Mouse (Mus musculus) liver, embryonic 14.5 days (tissue): Measurements from ENCODE around the gene Gatb. TPM values are rescaled to one million over a fixed set of nuclear protein-coding genes. Genes with fewer than 3 reads are reported as not detected.
A peak's percentile ranks its signal among the peaks of the same experiment; 100 is the strongest.

Experiments
- ATAC-seq: fragments of 200-750 bp; cut with Nextera tagmentation; 2 replicates; pipeline ENCODE4 v1.8.0; 2017; ENCODE audit warnings: moderate number of reproducible peaks, mild to moderate bottlenecking, moderate library complexity; ENCODE audit not compliant: insufficient read depth
- DNase-seq, 3 experiments: peaks; one replicate each; pipeline ENCODE4 v3.0.0-alpha.2; 2012 to 2013; ENCODE audit warnings: low read depth in 3 of 3, low spot score in 3 of 3
- H3K27ac ChIP-seq: fragments of 300-500 bp; sonication (generic); 2 replicates; pipeline ENCODE4 v1.5.1; 2014; ENCODE audit warnings: moderate library complexity, mild to moderate bottlenecking, control low read depth, inconsistent platforms
- H3K27me3 ChIP-seq: fragments of 300-500 bp; sonication (generic); 2 replicates; pipeline ENCODE4 v1.6.1; 2014; ENCODE audit warnings: mild to moderate bottlenecking, low read length, moderate library complexity; ENCODE audit not compliant: control insufficient read depth, insufficient read depth
- H3K36me3 ChIP-seq: fragments of 300-500 bp; sonication (generic); replicated peaks from 2 replicates; pipeline ENCODE4 v1.6.1; 2014; ENCODE audit warnings: low read depth; ENCODE audit not compliant: control insufficient read depth, insufficient read depth
- H3K4me1 ChIP-seq, 2 experiments: fragments of 200-500 bp in 1 of 2; fragments of 300-500 bp in 1 of 2; sonication (generic) in 1 of 2; replicated peaks; 2 replicates each; pipeline ENCODE4 v1.6.1; 2012 to 2014; ENCODE audit warnings: antibody characterized with exemption in 1 of 2, inconsistent platforms in 1 of 2, low read length in 1 of 2; ENCODE audit not compliant: control insufficient read depth in 2 of 2, insufficient read depth in 2 of 2
- H3K4me2 ChIP-seq: fragments of 300-500 bp; sonication (generic); 2 replicates; pipeline ENCODE4 v1.6.1; 2014; ENCODE audit warnings: low read depth, mild to moderate bottlenecking, control low read depth, moderate library complexity
- H3K4me3 ChIP-seq, 2 experiments: fragments of 200-500 bp in 1 of 2; fragments of 300-500 bp in 1 of 2; sonication (generic) in 1 of 2; 2 replicates each; pipeline ENCODE4 v1.5.1; 2012 to 2014; ENCODE audit warnings: low read depth in 2 of 2, low read length in 2 of 2, mild to moderate bottlenecking in 2 of 2, control low read depth in 1 of 2, inconsistent platforms in 1 of 2, moderate library complexity in 1 of 2; ENCODE audit not compliant: insufficient read depth in 1 of 2
- H3K9ac ChIP-seq: fragments of 300-500 bp; sonication (generic); replicated peaks from 2 replicates; pipeline ENCODE4 v1.6.1; 2014; ENCODE audit warnings: mild to moderate bottlenecking, control low read depth, moderate library complexity
- H3K9me3 ChIP-seq: fragments of 300-500 bp; sonication (generic); 2 replicates; pipeline ENCODE4 v1.6.1; 2016; ENCODE audit warnings: low read length, mixed read lengths; ENCODE audit not compliant: control insufficient read depth
- CTCF ChIP-seq: IDR thresholded peaks from 2 replicates; pipeline ENCODE4 v1.5.1; 2016; ENCODE audit warnings: antibody characterized with exemption, low read depth, control low read depth
- EP300 ChIP-seq: IDR thresholded peaks from 2 replicates; pipeline ENCODE4 v1.6.1; 2016; ENCODE audit warnings: antibody characterized with exemption, low read depth
- WGBS: fragments of 180-500 bp; shearing (Covaris S2); extraction: QIAGEN DNeasy Blood & Tissue Kit; methylation state at CpG from one replicate; pipeline ENCODE4 v1.1.7; 2014; ENCODE audit not compliant: insufficient replicate concordance; 5-methylcytosine and 5-hydroxymethylcytosine counted together
- polyA plus RNA-seq, 2 experiments: library from polyadenylated mRNA; depleted of rRNA in 1 of 2; stranded (reverse) in 1 of 2; unstranded in 1 of 2; fragments of >200 nt; fragmentation: Nextera tagmentation in 1 of 2; extraction: Ambion mirVana in 1 of 2; gene quantifications; 2 replicates each; pipeline versions ENCODE4 v1.2.1 to v1.2.3; 2012 to 2014

Gatb gene
- polyA plus RNA-seq, 2 experiments: 6.4 to 15.2 TPM

- Histone ChIP-seq H3K9ac (no peak overlapping the region), H3K36me3 (no peaks in the 10 kb centered on the region), H3K4me3 (no peak overlapping the region), H3K4me1 (peaks cover 0 to 6% of the 10 kb centered on the region in 2 experiments; a peak in 3 of 4 replicates), H3K27ac (no peak overlapping the region), H3K4me2 (peak overlapping the region; percentile 2; the same call in 1 of the 2 replicates), H3K27me3 (no peaks in the 10 kb centered on the region), H3K9me3 (no peaks in the 10 kb centered on the region)
- ATAC-seq (peak; percentile 66; the same call in 1 of the 2 replicates), DNase-seq (no peak)
- TF ChIP-seq CTCF: no peak
- no peak for TF ChIP-seq EP300
- WGBS: 43% methylated on average over 5 of the region's 5 CpGs
Measured at GRCm38 (mm10) chr3:85679960-85680359, 106.0 kb downstream of the Gatb start.

GRCm38 (mm10) chr3:85681136-85681535, 107.2 kb downstream of the Gatb start:
- peaks cover 0 to 6% of the 10 kb centered on the region in 2 experiments; a peak in 3 of 4 replicates for H3K4me1 ChIP-seq
- 70% methylated on average over 7 of the region's 7 CpGs for WGBS
- H3K9ac ChIP-seq: no peak overlapping the region
- no peaks in the 10 kb centered on the region for H3K27me3 ChIP-seq
- no peak overlapping the region for H3K4me3 ChIP-seq
- DNase-seq (no peak), ATAC-seq (no peak)
- H3K9me3 ChIP-seq: no peaks in the 10 kb centered on the region
- no peak overlapping the region for H3K27ac ChIP-seq
- TF ChIP-seq CTCF (no peak), EP300 (no peak)
- no peak overlapping the region for H3K4me2 ChIP-seq
- H3K36me3 ChIP-seq: no peaks in the 10 kb centered on the region

DNA sequence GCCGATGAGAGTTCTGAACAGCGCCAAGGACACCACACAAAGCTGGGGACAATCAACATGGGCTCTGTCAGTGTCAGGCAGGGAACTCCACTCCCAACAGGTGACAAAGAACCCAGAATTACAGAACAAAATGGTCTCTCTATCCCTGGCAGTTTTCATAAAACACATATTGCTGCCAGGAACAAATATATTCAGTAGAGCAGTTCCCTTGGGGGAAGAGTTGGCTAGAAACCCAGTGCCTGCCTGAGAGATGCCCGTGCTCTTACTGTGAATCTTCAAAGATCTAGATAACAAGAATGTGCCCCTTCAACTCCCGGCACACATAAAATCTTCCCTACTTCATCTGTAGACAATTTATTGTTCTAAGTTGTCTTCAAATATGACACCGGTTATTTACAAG, 109.7 kb downstream of the Gatb start:
- no peaks in the 10 kb centered on the region for H3K27me3 ChIP-seq
- H3K4me2 ChIP-seq: no peak overlapping the region
- no peaks in the 10 kb centered on the region for H3K36me3 ChIP-seq
- H3K9me3 ChIP-seq: no peaks in the 10 kb centered on the region
- no peak for DNase-seq
- H3K4me1 ChIP-seq: peaks cover 0 to 6% of the 10 kb centered on the region in 2 experiments; a peak in 3 of 4 replicates
- H3K9ac ChIP-seq: no peak overlapping the region
- H3K4me3 ChIP-seq: no peak overlapping the region
- 70% methylated on average over 5 of the region's 5 CpGs for WGBS
- no peak for TF ChIP-seq EP300
- no peak for TF ChIP-seq CTCF
- no peak for ATAC-seq
- H3K27ac ChIP-seq: no peak overlapping the region

DNA sequence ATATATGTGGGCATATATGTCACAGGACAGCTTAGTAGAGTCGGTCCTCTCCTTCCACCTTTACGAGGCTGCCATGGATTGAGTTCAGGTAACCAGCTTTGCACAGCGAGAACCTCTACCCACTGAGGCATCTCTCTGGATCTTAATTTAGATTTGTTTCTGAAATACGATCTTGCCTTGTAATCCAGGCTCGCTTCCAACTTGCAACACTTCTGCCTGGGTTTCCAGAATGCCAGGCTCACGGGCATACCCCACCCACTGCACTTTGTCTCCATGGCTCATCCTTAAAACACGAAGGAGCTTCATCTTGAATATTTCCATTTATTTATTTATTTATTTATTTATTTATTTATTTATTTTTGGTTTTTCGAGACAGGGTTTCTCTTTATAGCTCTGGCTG, 111.4 kb downstream of the Gatb start:
- DNase-seq: no peak
- 66% methylated on average over 8 of the region's 8 CpGs for WGBS
- ATAC-seq: no peak

GRCm38 (mm10) chr3:85688341-85688740, 114.4 kb downstream of the Gatb start:
- Histone ChIP-seq H3K36me3 (no peaks in the 10 kb centered on the region), H3K27ac (no peak overlapping the region), H3K4me1 (no peaks in the 10 kb centered on the region), H3K4me3 (no peak overlapping the region), H3K9me3 (no peaks in the 10 kb centered on the region), H3K4me2 (no peak overlapping the region), H3K27me3 (no peaks in the 10 kb centered on the region), H3K9ac (no peak overlapping the region)
- DNase-seq: no peak
- no peak for TF ChIP-seq CTCF
- TF ChIP-seq EP300: no peak
- WGBS: 84% methylated on average over 14 of the region's 14 CpGs
- no peak for ATAC-seq

More for the DNA sequence above, 111.4 kb downstream of the Gatb start:
- H3K9me3 ChIP-seq: no peaks in the 10 kb centered on the region
- H3K9ac ChIP-seq: no peak overlapping the region
- H3K4me2 ChIP-seq: no peak overlapping the region
- H3K27ac ChIP-seq: no peak overlapping the region
- H3K36me3 ChIP-seq: no peaks in the 10 kb centered on the region
- no peaks in the 10 kb centered on the region; a peak in 2 of 4 replicates for H3K4me1 ChIP-seq
- TF ChIP-seq EP300 (no peak), CTCF (no peak)
- H3K27me3 ChIP-seq: no peaks in the 10 kb centered on the region
- no peak overlapping the region for H3K4me3 ChIP-seq
